Mouse (Mus musculus) small intestine, adult 2 months (tissue): ENCODE measurements around the gene Cd300c.

Experiments used
- CTCF ChIP-seq: fragments of 200-500 bp; IDR thresholded peaks from 2 replicates; pipeline ENCODE4 v1.5.1; 2012; ENCODE audit warnings: low read depth, mild to moderate bottlenecking, control low read depth, inconsistent platforms, low read length, moderate library complexity, mixed read lengths; ENCODE audit not compliant: insufficient replicate concordance, insufficient read length; ENCODE audit errors: extremely low read depth
- POLR2A ChIP-seq: fragments of 200-500 bp; IDR thresholded peaks from 2 replicates; pipeline ENCODE4 v1.6.1; 2012; ENCODE audit warnings: low read depth, mild to moderate bottlenecking, control low read depth, inconsistent platforms, low read length, moderate library complexity

- TF ChIP-seq CTCF (peak; percentile 81; the same call in 1 of the 2 replicates), POLR2A (no peak)
Observed at GRCm38 (mm10) chr11:114912847-114913246, 56.1 kb downstream of the Cd300c start.
